Mouse (Mus musculus): ENCODE measurements at regions not wholly inside any gene's neighbourhood (a gene's known extent, or its start where the extent isn't known, plus 50 kb on each side); places are given as distances from the start of the nearest gene placed in this dataset.

DNA sequence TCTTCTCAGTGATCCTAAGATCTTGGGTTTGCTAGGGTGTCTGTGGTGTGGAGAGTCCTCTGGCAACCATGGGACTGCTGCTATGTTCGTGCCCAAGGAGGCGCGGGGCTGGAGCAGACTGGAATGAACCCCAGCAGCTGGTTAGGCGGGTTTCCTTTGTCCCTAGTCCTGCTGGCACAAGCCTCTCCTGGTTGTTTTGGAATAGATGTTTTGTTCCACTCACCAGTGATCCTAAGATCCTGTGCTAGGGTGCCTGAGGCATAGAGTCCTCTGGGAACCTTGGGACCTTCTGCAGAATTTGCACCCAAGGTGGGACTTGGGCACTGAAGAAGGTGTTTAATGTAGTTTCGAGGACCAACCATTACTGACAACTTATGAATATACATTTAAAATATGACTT is 1205.9 kb upstream of the Gm8797 start:
- TF ChIP-seq CTCF (IDR thresholded peaks at IDR 0.05; ENCODE audit: borderline replicate concordance, extremely low read depth, insufficient read depth, insufficient read length), result no peak
- TF ChIP-seq POLR2A (IDR thresholded peaks at IDR 0.05; ENCODE audit: borderline replicate concordance, extremely low read depth, insufficient read depth, insufficient read length, poor library complexity, severe bottlenecking), result no peak

All from brain, embryonic 14.5 days (tissue).